Mouse (Mus musculus) cerebellum, adult 2 months (tissue): ENCODE measurements at regions not wholly inside any gene's neighbourhood (a gene's known extent, or its start where the extent isn't known, plus 50 kb on each side); places are given as distances from the start of the nearest gene placed in this dataset.

Experiments used
- CTCF ChIP-seq: fragments of 200-500 bp; IDR thresholded peaks from 2 replicates; pipeline ENCODE4 v1.5.1; 2011; ENCODE audit warnings: low read depth, mild to moderate bottlenecking, control low read depth, low read length, moderate library complexity, borderline replicate concordance; ENCODE audit not compliant: insufficient read depth
- POLR2A ChIP-seq: fragments of 200-500 bp; IDR thresholded peaks from 2 replicates; pipeline ENCODE4 v1.6.1; 2011; ENCODE audit warnings: low read length, control low read depth, borderline replicate concordance; ENCODE audit not compliant: insufficient read depth

- TF ChIP-seq POLR2A (no peak), CTCF (no peak)
These were observed 73.3 kb downstream of the Cartpt start for GRCm38 (mm10) chr13:99827573-99827972.
